Mouse (Mus musculus): ENCODE results near the gene Ces3a. TPM values are rescaled to one million over a fixed set of nuclear protein-coding genes. Genes with fewer than 3 reads are reported as not detected.

Gene Ces3a
- total RNA-seq (2023) = not detected in 2 replicates

DNA sequence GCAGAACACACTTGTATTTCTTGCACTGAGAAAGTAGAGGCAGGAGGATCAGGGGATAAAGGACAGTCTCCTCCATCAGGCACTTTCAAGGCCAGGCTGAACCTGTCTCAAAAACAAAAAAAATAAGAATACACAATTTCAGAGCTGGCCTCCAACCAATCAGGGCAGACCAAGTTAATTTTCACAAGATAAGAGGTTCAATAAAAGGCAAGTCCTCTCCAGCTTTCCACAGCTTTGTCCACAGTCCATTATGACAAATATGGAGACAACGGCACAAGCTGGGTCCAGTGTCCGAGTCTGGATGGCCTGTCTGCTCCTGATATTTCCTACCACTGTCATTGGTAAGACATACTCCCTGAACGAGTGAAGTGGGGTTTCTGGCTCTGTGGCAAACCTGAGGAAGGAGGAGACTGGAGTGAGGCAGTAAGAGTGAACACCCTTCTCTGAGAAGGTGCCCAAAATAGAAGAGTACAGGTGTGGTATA lies at the start of gene Ces3a:
Gene Ces3a, plus strand, starts transcription at position 231 of the 484 bp plus-strand sequence.

DNA sequence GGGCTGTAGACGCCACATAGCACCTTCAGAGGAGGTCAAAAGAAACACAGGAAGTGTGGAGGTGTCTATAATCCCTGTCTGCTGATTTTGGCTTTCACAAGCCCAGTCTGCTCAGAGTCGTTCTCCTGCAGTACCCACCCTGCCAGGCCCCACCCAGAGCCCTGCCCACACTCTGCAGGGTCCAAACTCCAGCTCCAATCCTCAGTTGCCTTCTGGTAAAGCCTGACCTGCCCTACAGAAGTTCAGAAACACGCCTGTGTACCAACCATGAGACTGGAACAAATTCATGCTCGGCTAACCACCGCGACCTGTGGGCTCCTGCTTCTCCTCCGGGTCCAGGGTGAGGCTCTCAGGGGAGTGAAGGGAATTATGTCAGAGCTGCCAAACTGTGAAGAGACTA lies 47.8 kb upstream of the Ces3a start, which contains the start of gene Ces2h:
Gene Ces2h, plus strand, starts transcription at position 268 of the 400 bp plus-strand sequence.

DNA sequence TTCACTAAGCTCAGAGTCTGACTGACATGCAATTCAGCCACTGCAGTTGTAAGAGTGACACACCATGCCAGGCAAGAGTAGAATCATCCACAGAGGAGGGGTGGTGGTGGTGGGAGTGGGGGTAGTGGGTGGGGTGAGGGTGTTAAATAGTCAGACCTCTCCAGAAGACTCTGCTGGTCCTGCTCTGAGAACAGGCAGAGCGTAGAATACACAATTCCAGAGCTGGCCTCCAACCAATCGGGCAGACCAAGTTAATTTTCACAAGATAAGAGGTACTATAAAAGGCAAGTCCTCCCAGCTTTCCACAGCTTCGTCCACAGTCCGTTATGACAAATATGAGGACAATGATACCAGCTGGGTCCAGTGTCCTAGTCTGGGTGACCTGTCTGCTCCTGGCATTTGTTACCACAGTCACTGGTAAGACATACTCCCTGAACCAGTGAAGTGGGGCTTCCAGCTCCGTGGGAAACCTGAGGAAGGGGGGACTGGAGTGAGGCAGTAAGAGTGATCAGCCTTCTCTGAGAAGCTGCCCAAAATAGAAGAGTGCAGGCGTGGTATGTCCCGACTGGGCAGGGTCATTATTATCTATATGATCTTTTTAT lies 35.1 kb downstream of the Ces3a start, which contains the start of gene Ces3b:
Gene Ces3b, plus strand, starts transcription at position 305 of the 602 bp plus-strand sequence.

Other genes starting within 250 kb of the Ces3a start
- not detected in 2 replicates for gene Ces2b, start 217.0 kb upstream of the Ces3a start, total RNA-seq (2023)
- not detected in 2 replicates for gene Ces2c, start 201.5 kb upstream of the Ces3a start, total RNA-seq (2023)
- not detected in 2 replicates for gene Ces2e, start 122.3 kb upstream of the Ces3a start, total RNA-seq (2023)
- gene Ces2f, start 101.2 kb upstream of the Ces3a start, total RNA-seq (2023) = not detected in 2 replicates
- gene Ces2g, start 86.9 kb upstream of the Ces3a start, total RNA-seq (2023) = 2.3 and 2.5 TPM in 2 replicates
- not detected in 2 replicates for gene Ces2h, start 47.7 kb upstream of the Ces3a start, total RNA-seq (2023)
- not detected in 2 replicates for gene Ces3b, start 35.2 kb downstream of the Ces3a start, total RNA-seq (2023)
- not detected in 2 replicates for gene Ces4a, start 83.2 kb downstream of the Ces3a start, total RNA-seq (2023)
- gene Cbfb, start 122.1 kb downstream of the Ces3a start, total RNA-seq (2023) = 62.9 and 82.1 TPM in 2 replicates
- 39.6 and 54.8 TPM in 2 replicates for gene D230025D16Rik, start 176.5 kb downstream of the Ces3a start, total RNA-seq (2023)
- gene B3gnt9, start 206.6 kb downstream of the Ces3a start, total RNA-seq (2023) = 0.50 and 0.95 TPM in 2 replicates
- gene Tradd, start 216.0 kb downstream of the Ces3a start, total RNA-seq (2023) = 19.4 and 27.8 TPM in 2 replicates
- 3.3 and 4.7 TPM in 2 replicates for gene Fbxl8, start 216.0 kb downstream of the Ces3a start, total RNA-seq (2023)
- not detected in 2 replicates for gene Hsf4, start 221.2 kb downstream of the Ces3a start, total RNA-seq (2023)
- not detected in 2 replicates for gene Nol3, start 227.5 kb downstream of the Ces3a start, total RNA-seq (2023)
- gene 4931428F04Rik, start 241.3 kb downstream of the Ces3a start, total RNA-seq (2023) = 0.63 and 0.95 TPM in 2 replicates
- 0.32 and 0.59 TPM in 2 replicates for gene Exoc3l, start 247.5 kb downstream of the Ces3a start, total RNA-seq (2023)
- 40.5 and 43.1 TPM in 2 replicates for gene E2f4, start 249.1 kb downstream of the Ces3a start, total RNA-seq (2023)